Mouse (Mus musculus) CD4-positive, CD25-positive, alpha-beta regulatory T cell, adult 9 weeks (primary cell): ENCODE measurements around the gene Nbr1. TPM values are rescaled to one million over a fixed set of nuclear protein-coding genes. Genes with fewer than 3 reads are reported as not detected.

ENCODE experiments used
- polyA plus RNA-seq: library from polyadenylated mRNA; unstranded; fragments of 100-300 nt; shearing (Covaris generic); gene quantifications from one replicate; pipeline ENCODE4 v1.2.1, GENCODE M21; 2017

The Nbr1 gene
- 127 TPM for polyA plus RNA-seq

DNA sequence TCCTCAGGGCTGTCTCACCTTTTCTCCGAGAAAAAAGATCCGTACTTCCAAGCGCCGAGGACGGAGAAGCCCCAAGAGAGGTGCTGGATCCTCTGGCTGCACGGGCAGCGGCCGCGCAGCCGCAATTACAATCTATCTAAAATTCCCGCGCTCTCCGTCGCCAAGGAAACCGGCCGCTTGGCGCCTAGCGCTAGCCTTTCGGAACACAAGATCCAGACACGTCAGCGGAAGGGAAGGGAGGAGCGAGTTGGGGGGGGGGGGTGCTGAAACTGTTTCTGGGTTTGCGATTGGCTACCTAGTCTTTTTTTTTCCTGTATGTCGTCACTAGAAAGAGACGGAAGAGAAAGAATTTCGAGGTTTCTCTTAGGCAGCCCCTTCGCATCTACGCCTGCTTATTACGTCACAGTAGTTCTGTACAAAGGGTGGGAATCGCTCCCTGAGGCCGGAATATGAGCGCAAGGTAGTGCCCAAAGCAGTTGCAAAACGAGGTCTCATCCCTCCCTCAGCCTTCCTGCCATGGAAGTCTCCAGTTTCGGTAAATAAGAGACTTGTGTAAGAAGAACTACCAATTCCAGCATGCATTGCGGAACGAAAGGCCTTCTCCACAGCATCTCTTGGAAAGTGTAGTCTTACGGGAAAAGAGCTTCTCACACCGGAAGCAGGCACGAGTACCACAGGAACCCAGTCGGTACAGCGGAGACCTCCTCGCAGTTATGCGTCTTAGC lies at the start of gene Nbr1, which contains the start of gene Brca1:
TSS of gene Nbr1 (plus strand) at position 399 of the 725 bp plus-strand sequence.
TSS of gene Brca1 (minus strand) at position 205 of the 725 bp plus-strand sequence.

DNA sequence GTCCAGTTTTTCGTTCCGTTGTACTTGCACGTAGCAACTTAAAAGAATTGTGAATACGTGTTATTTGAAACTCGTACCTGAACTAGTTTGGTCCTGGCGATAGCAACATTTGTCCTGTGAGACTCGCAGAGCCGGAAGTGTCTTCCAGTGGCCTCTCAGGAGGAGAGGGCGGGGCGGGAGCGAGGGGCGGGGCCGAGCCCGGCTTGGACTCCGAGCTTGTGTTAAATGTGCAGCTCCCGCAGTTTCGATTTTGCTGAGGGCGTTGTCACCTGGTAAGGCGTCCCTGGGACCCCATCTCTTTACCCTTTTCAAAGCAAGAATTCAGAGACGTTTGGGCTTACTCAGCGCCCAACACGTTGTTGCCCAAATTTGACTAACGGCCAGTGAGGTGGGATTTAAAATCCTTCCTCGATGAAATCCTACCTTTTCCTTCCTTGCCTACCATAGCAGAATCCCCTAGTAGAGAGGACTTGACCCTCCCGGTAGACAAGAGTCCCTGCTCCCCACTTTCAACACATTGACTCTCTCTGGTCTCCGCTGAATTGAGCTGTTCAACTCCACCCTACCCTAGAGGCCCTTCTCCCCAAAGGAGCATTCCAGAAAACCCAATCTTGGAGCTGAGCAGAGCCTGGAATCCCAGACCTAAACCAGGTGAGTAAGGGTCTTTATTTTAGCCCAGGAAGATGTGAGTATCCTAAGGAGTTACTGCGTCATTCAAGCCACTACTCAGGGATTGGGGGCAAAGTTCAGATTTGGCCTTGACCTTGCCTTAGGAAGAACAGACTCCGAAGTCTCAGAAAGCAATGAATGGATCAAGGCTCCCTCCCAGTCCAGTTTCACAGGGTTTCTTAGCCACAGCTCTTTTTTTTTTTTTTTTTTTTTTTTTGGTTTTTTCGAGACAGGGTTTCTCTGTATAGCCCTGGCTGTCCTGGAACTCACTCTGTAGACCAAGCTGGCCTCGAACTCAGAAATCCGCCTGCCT lies 30.4 kb downstream of the Nbr1 start, which contains the start of gene Tmem106a:
TSS of gene Tmem106a (plus strand) at position 189 of the 982 bp plus-strand sequence.

DNA sequence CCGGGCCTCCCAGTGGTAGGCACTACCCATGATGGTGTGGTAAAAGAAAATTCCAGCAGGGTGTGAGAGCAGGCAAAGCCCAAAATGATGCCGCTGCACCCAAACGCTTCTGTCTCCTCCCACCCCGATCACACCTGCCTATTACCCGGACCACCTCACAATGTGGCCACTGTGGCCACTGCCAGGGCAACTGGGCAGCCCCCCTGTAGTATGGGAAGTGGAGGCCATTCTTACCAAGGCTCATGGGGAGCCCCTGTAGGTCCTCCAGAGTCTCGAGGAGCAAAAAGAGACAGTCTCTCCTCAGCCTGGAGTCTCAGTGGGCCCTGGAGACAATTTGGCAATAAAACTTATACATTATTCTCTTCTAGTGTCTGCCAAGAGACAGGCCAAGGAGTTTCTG lies 47.2 kb downstream of the Nbr1 start, which contains the start of gene Gm11634:
TSS of gene Gm11634 (minus strand) at position 101 of the 400 bp plus-strand sequence.

DNA sequence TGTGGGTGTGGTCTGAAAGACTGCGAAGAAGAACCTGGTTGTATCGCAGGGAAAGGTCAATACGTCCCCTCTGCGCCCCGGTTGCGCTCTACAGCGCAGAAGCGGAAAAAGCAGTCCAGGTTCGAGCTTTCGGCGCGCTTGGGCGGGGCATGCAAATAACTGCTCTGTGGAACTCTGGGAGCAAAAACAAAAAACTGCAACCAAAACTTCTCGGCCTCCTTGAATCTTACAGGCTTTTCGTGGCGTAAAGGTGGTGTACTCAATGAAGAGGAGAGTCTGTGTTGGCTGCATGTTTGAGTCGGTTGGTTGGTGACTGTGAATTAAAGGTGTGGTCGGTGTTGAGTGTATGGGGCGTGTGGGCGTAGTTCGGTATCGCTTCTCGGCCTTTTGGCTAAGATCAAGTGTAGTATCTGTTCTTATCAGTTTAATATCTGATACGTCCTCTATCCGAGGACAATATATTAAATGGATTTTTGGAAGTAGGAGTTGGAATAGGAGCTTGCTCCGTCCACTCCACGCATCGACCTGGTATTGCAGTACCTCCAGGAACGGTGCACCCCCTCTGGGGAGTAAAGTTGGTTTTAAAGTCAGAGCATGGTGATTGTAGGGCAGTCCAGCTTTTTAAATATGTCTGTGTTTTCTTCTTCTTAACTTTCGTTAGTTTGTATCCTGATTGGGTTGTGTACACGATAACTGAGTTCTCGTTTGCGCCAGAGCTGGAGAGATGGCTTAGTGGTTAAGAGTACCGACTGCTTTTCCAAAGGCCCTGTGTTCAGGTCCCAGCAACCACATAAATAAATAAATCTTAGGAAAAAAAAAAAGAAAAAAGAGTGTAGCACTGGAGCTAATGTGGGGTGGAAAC lies 75.3 kb downstream of the Nbr1 start, which contains the start of gene Rdm1:
TSS of gene Rdm1 (plus strand) at position 201 of the 862 bp plus-strand sequence.

Other genes with a start within 250 kb of the Nbr1 start
- gene Becn1, start 249.9 kb upstream of the Nbr1 start, polyA plus RNA-seq = 232 TPM
- gene Psme3, start 235.9 kb upstream of the Nbr1 start, polyA plus RNA-seq = 93.7 TPM
- gene Aoc2, start 227.1 kb upstream of the Nbr1 start, polyA plus RNA-seq = 3.4 TPM
- not detected for gene Aoc3, start 221.5 kb upstream of the Nbr1 start, polyA plus RNA-seq
- not detected for gene G6pc, start 184.6 kb upstream of the Nbr1 start, polyA plus RNA-seq
- 51.8 TPM for gene Aarsd1, start 134.5 kb upstream of the Nbr1 start, polyA plus RNA-seq
- 2.4 TPM for gene Gm27029, start 127.4 kb upstream of the Nbr1 start, polyA plus RNA-seq
- gene Rundc1, start 127.1 kb upstream of the Nbr1 start, polyA plus RNA-seq = 7.5 TPM
- gene Ptges3l, start 126.8 kb upstream of the Nbr1 start, polyA plus RNA-seq = 0.94 TPM
- 395 TPM for gene Rpl27, start 109.9 kb upstream of the Nbr1 start, polyA plus RNA-seq
- 215 TPM for gene Ifi35, start 103.7 kb upstream of the Nbr1 start, polyA plus RNA-seq
- gene Rnd2, start 87.2 kb upstream of the Nbr1 start, polyA plus RNA-seq = not detected
- 0.38 TPM for gene Vat1, start 85.9 kb upstream of the Nbr1 start, polyA plus RNA-seq
- gene Brca1, start 194 bp upstream of the Nbr1 start, polyA plus RNA-seq = 3.9 TPM
- gene Tmem106a, start 30.1 kb downstream of the Nbr1 start, polyA plus RNA-seq = 11.4 TPM
- gene Gm11634, start 47.1 kb downstream of the Nbr1 start, polyA plus RNA-seq = not detected
- gene Rdm1, start 75.0 kb downstream of the Nbr1 start, polyA plus RNA-seq = 74.8 TPM
- gene Arl4d, start 113.4 kb downstream of the Nbr1 start, polyA plus RNA-seq = 2.1 TPM
- 66.9 TPM for gene Dhx8, start 180.8 kb downstream of the Nbr1 start, polyA plus RNA-seq
- gene Etv4, start 233.2 kb downstream of the Nbr1 start, polyA plus RNA-seq = not detected